Mouse (Mus musculus) lung, adult 2 months (tissue): Measurements from ENCODE around the gene Foxn3.

Experiments
- CTCF ChIP-seq: fragments of 200-500 bp; IDR thresholded peaks from 2 replicates; pipeline ENCODE4 v1.5.1; 2011; ENCODE audit warnings: mild to moderate bottlenecking, low read length, control low read depth; ENCODE audit not compliant: insufficient read depth
- POLR2A ChIP-seq: fragments of 200-500 bp; IDR thresholded peaks from 2 replicates; pipeline ENCODE4 v1.6.1; 2011; ENCODE audit warnings: low read depth, mild to moderate bottlenecking, control low read depth, low read length, borderline replicate concordance; ENCODE audit errors: extremely low read depth

DNA sequence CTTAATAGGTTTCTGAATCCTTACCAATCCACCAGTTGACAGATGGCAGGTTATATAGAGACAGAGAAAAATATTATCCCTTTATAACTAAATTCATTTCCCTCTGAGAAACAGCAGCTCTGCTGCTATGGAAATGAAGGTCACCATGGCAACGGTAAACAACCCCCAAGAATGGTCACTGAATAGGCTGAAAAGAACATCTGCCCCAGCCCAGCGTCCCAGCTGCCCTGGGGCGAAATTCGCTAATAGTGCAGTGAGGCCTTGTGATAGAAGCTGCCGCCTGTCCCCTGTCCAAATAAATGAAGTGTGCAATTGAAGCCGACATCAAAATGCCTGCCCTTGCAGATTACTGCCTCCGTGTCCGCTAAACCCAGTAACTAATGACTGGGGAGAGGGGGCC lies 343.0 kb downstream of the Foxn3 start:
- no peak for TF ChIP-seq CTCF
- no peak for TF ChIP-seq POLR2A
